ENCODE assay signal across 15 mouse cellular contexts in genomic region chr1:69507513-69507912, GRCm38 (mm10).
"Had no signal": no experiment of that assay in that cellular context is flagged by ENCODE, and none has a peak within 500 bp of the region (broad histone marks: within the 10 kb centered on the region; RNA-seq: fewer than 3 reads in every experiment).

No protein-coding gene starts in this region.

- H3K36me3 ChIP-seq: kidney, embryonic 15.5 days; limb, embryonic 13.5 days; midbrain, embryonic 12.5 days; stomach, embryonic 15.5 days had no signal

- H3K27ac ChIP-seq: kidney, embryonic 15.5 days; limb, embryonic 13.5 days; midbrain, embryonic 12.5 days; stomach, embryonic 15.5 days had no signal

- H3K4me2 ChIP-seq: kidney, embryonic 15.5 days; limb, embryonic 13.5 days; midbrain, embryonic 12.5 days; stomach, embryonic 15.5 days had no signal

- H3K9me3 ChIP-seq: kidney, embryonic 15.5 days; limb, embryonic 13.5 days; megakaryocyte, embryonic 14.5 days; midbrain, embryonic 12.5 days; stomach, embryonic 15.5 days had no signal

- H3K4me3 ChIP-seq: kidney, embryonic 15.5 days; limb, embryonic 13.5 days; megakaryocyte, embryonic 14.5 days; midbrain, embryonic 12.5 days; stomach, embryonic 15.5 days had no signal

- H3K4me1 ChIP-seq: limb, embryonic 13.5 days; megakaryocyte, embryonic 14.5 days; midbrain, embryonic 12.5 days; stomach, embryonic 15.5 days had no signal

- H3K27me3 ChIP-seq: kidney, embryonic 15.5 days; limb, embryonic 13.5 days; megakaryocyte, embryonic 14.5 days; midbrain, embryonic 12.5 days; stomach, embryonic 15.5 days had no signal

- H3K9ac ChIP-seq: kidney, embryonic 15.5 days; limb, embryonic 13.5 days; midbrain, embryonic 12.5 days; stomach, embryonic 15.5 days had no signal

- DNase-seq: kidney, adult 2 months; kidney, postnatal 14 days; left cerebral cortex, postnatal 4 days; lung, adult 18-20 months; lung, postnatal 4 days; right cerebral cortex, postnatal 14 days; thymus, postnatal 4 days had no signal

- ATAC-seq: intestine, embryonic 16.5 days; lung, postnatal 0 days; midbrain, embryonic 16.5 days had no signal
